Mouse (Mus musculus): ENCODE data around the gene Ranbp9.
A peak's percentile ranks its signal among the peaks of the same experiment; 100 is the strongest.

The Ranbp9 gene

GRCm38 (mm10) chr13:43480957-43481858 lies at the start of gene Ranbp9:
Gene Ranbp9 (minus strand): TSS chr13:43481282.
- DNase-seq (ENCODE audit: low read depth) = peak; percentile 65

- DNase-seq (ENCODE audit: low read depth) = peak; percentile 94
These were observed 49.2 kb upstream of the Ranbp9 start for GRCm38 (mm10) chr13:43530129-43530831.

GRCm38 (mm10) chr13:43526289-43526688 lies 45.2 kb upstream of the Ranbp9 start:
- DNase-seq (ENCODE audit: low read depth) = no peak

GRCm38 (mm10) chr13:43525363-43526134 lies 44.5 kb upstream of the Ranbp9 start:
- DNase-seq (ENCODE audit: low read depth) = peak; percentile 60

GRCm38 (mm10) chr13:43524491-43525362 lies 43.6 kb upstream of the Ranbp9 start:
- peak; percentile 81 for DNase-seq (ENCODE audit: low read depth)

- DNase-seq (ENCODE audit: low read depth) = no peak
These were observed 42.9 kb upstream of the Ranbp9 start for GRCm38 (mm10) chr13:43523906-43524480.

GRCm38 (mm10) chr13:43521940-43522339 lies 40.9 kb upstream of the Ranbp9 start:
- DNase-seq (ENCODE audit: low read depth) = no peak

GRCm38 (mm10) chr13:43519251-43519650 lies 38.2 kb upstream of the Ranbp9 start:
- DNase-seq (ENCODE audit: low read depth) = no peak

GRCm38 (mm10) chr13:43517371-43517770 lies 36.3 kb upstream of the Ranbp9 start:
- no peak for DNase-seq (ENCODE audit: low read depth)

- no peak for DNase-seq (ENCODE audit: low read depth)
These were observed 35.8 kb upstream of the Ranbp9 start for GRCm38 (mm10) chr13:43516931-43517330.

GRCm38 (mm10) chr13:43516119-43516518 lies 35.0 kb upstream of the Ranbp9 start:
- DNase-seq (ENCODE audit: low read depth) = no peak

- DNase-seq (ENCODE audit: low read depth) = peak; percentile 76
These were observed 33.9 kb upstream of the Ranbp9 start for GRCm38 (mm10) chr13:43514950-43515358.

GRCm38 (mm10) chr13:43512736-43513135 lies 31.7 kb upstream of the Ranbp9 start:
- DNase-seq (ENCODE audit: low read depth) = peak; percentile 57

GRCm38 (mm10) chr13:43505798-43506197 lies 24.7 kb upstream of the Ranbp9 start:
- peak; percentile 71 for DNase-seq (ENCODE audit: low read depth)

- DNase-seq (ENCODE audit: low read depth) = no peak
These were observed 22.3 kb upstream of the Ranbp9 start for GRCm38 (mm10) chr13:43503395-43503850.

GRCm38 (mm10) chr13:43501601-43502000 lies 20.5 kb upstream of the Ranbp9 start:
- no peak for DNase-seq (ENCODE audit: low read depth)

- no peak for DNase-seq (ENCODE audit: low read depth)
These were observed 19.4 kb upstream of the Ranbp9 start for GRCm38 (mm10) chr13:43500483-43500850.

- no peak for DNase-seq (ENCODE audit: low read depth)
These were observed 18.8 kb upstream of the Ranbp9 start for GRCm38 (mm10) chr13:43499731-43500482.

- DNase-seq (ENCODE audit: low read depth) = no peak
These were observed 17.8 kb upstream of the Ranbp9 start for GRCm38 (mm10) chr13:43498849-43499248.

GRCm38 (mm10) chr13:43497769-43498168 lies 16.7 kb upstream of the Ranbp9 start:
- DNase-seq (ENCODE audit: low read depth) = no peak
